8 mouse cellular contexts compared by ENCODE assay signal in the genomic region with DNA sequence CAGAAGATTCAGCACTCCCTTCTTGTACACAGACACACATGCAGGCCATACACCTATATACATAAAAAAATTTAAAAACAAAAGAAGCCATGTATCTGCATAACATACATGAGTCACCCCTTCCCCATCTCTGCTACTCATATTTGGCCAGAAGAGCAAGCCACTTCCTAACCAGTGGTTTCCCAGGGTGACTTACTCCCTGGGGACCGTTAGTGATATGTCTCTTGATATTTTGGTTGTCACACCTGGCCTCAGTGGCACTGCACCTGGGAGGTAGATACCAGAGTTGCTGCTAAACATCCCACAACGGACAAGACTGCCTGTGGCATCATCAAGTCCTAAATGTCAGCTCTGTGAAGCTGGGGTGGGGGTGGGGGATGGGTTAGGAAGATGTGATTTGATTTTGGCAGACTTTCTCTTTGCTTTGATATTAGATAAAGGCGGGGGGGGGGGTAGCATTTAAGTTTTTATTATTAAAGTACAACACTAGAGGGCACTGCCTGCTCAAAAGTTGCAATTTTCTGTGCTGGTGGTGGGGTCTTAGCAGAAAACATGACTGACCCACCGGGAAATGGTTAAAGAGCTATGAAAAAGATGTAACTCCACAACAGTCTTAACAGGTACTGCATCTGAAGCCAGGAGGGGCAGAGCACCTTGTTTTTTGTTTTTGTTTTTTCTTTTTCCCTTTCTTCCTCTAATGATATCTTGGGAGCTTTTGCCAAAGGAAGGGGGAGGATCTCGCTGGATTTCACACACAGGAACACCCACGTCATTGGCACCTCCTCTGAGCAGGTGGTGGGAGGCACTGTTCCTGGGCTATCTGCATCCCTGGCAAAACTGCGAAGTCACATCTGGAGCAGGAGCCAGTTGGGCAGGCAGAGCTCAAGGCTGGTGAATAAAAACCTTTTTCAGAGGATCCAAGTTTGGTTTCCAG. TPM values are rescaled to one million over a fixed set of nuclear protein-coding genes. Genes with fewer than 3 reads are reported as not detected.
DNase-seq lines count a peak whose midpoint lies in the region; ATAC-seq and TF ChIP-seq lines count a peak whose summit lies in the region.

No protein-coding gene starts in this region.

- H3K27ac ChIP-seq in kidney, adult 2 months (ENCODE audit: insufficient read depth, low read depth, low read length) = no peak overlapping the region
- no peak overlapping the region for H3K27ac ChIP-seq in lung, embryonic 16.5 days (ENCODE audit: low read length)
- H3K27ac ChIP-seq in stomach, postnatal 0 days (replicated peaks) = no peak overlapping the region

- DNase-seq in kidney, adult 2 months = no peak
- DNase-seq in kidney, postnatal 10 days = no peak
- peak; percentile 67 for DNase-seq in CD4-positive, CD25-positive, alpha-beta regulatory T cell, adult 2 months (ENCODE audit: low read depth, low spot score)
- peak; percentile 66 to 71 for DNase-seq in cerebellum, postnatal 14 days
- DNase-seq in heart, postnatal 10 days = peak; percentile 48 to 69
- peak; percentile 23 for DNase-seq in stomach, postnatal 0 days (ENCODE audit: low spot score)
- DNase-seq in spleen, postnatal 10 days (ENCODE audit: low spot score in 2 of 2) = no peak

- WGBS in kidney, adult 2 months = 6% methylated on average over 7 of the region's 7 CpGs
- 3% methylated on average over 7 of the region's 7 CpGs for WGBS in lung, embryonic 16.5 days
- 6% methylated on average over 7 of the region's 7 CpGs for WGBS in stomach, postnatal 0 days

- peak; percentile 35 for TF ChIP-seq CTCF in kidney, adult 2 months (conservative IDR thresholded peaks at IDR 0.05; ENCODE audit: insufficient read depth, insufficient read length, low read depth, low read length)
- TF ChIP-seq CTCF in stomach, postnatal 0 days (IDR thresholded peaks at IDR 0.05; ENCODE audit: low read depth) = peak; percentile 72

- no peak for TF ChIP-seq EP300 in stomach, postnatal 0 days (optimal IDR thresholded peaks at IDR 0.05)

- no peaks in the 10 kb centered on the region for H3K4me1 ChIP-seq in kidney, adult 2 months (ENCODE audit: control insufficient read depth, insufficient read depth, low read length)
- H3K4me1 ChIP-seq in lung, embryonic 16.5 days (replicated peaks; ENCODE audit: control insufficient read depth, insufficient read depth, low read length) = peaks cover 3% of the 10 kb centered on the region
- H3K4me1 ChIP-seq in stomach, postnatal 0 days (replicated peaks; ENCODE audit: control insufficient read depth, insufficient read depth) = no peaks in the 10 kb centered on the region

- no peak overlapping the region for H3K4me3 ChIP-seq in kidney, adult 2 months (ENCODE audit: insufficient read depth, low read depth, low read length)
- peak overlapping the region; percentile 15; the same call in 1 of the 2 replicates for H3K4me3 ChIP-seq in lung, embryonic 16.5 days (ENCODE audit: low read length)
- no peak overlapping the region for H3K4me3 ChIP-seq in stomach, postnatal 0 days (ENCODE audit: low read depth, low read length)

- no peaks in the 10 kb centered on the region for H3K9me3 ChIP-seq in lung, embryonic 16.5 days (ENCODE audit: control insufficient read depth, low read length)
- no peaks in the 10 kb centered on the region for H3K9me3 ChIP-seq in stomach, postnatal 0 days (ENCODE audit: control insufficient read depth, low read length)

- no peak for TF ChIP-seq POLR2A in kidney, adult 2 months (IDR thresholded peaks at IDR 0.05; ENCODE audit: low read depth, low read length)

- H3K36me3 ChIP-seq in kidney, adult 2 months (ENCODE audit: control insufficient read depth, insufficient read depth, low read length) = no peaks in the 10 kb centered on the region
- H3K36me3 ChIP-seq in lung, embryonic 16.5 days (ENCODE audit: control insufficient read depth, insufficient read depth, low read length) = no peaks in the 10 kb centered on the region
- H3K36me3 ChIP-seq in stomach, postnatal 0 days (ENCODE audit: control insufficient read depth, insufficient read depth, low read length) = no peaks in the 10 kb centered on the region

- peak overlapping the region; percentile 52 for H3K4me2 ChIP-seq in lung, embryonic 16.5 days (ENCODE audit: low read depth, low read length)
- H3K4me2 ChIP-seq in stomach, postnatal 0 days (replicated peaks; ENCODE audit: low read depth) = 0 out of 2 replicates have a peak overlapping the region, but pooled peaks have one; percentile 23

- ATAC-seq in lung, embryonic 16.5 days (ENCODE audit: low read depth) = peak; percentile 56; the same call in 1 of the 2 replicates
- no peak; the same call in 1 of the 2 replicates for ATAC-seq in stomach, postnatal 0 days (ENCODE audit: low FRiP score, low TSS enrichment)

- H3K9ac ChIP-seq in lung, embryonic 16.5 days (ENCODE audit: low read length) = peak overlapping the region; percentile 19; the same call in 1 of the 2 replicates
- H3K9ac ChIP-seq in stomach, postnatal 0 days (ENCODE audit: low read length) = no peak overlapping the region

- intact Hi-C loops in heart, postnatal 10 days (cut with DNase I) = loop anchor here (1.0 to 2.0 kb wide), 3 partner anchors 27 to 181 kb away; no protein-coding TSS in a partner anchor

- H3K27me3 ChIP-seq in kidney, adult 2 months (replicated peaks; ENCODE audit: control insufficient read depth, insufficient read depth, low read length) = no peaks in the 10 kb centered on the region
- no peaks in the 10 kb centered on the region for H3K27me3 ChIP-seq in lung, embryonic 16.5 days (ENCODE audit: control insufficient read depth, insufficient read depth, low read depth, low read length)
- H3K27me3 ChIP-seq in stomach, postnatal 0 days (ENCODE audit: control insufficient read depth, insufficient read depth, low read length) = no peaks in the 10 kb centered on the region

RNA-seq across cellular contexts. Expression of a gene that starts 30.0 kb away (rescaled TPM):
- polyA plus RNA-seq in kidney, adult 2 months (2012; rRNA removed) = 32.4 and 33.2 TPM in 2 replicates
- 100 to 1,000 TPM; 111 to 118 TPM for total RNA-seq in heart, postnatal 10 days (2021)
- 24.0 and 25.3 TPM in 2 replicates for polyA plus RNA-seq in lung, embryonic 16.5 days (2015; fragmentation: Nextera tagmentation; extraction: Ambion mirVana)
- 26.1 and 30.6 TPM in 2 replicates for polyA plus RNA-seq in stomach, postnatal 0 days (2015; fragmentation: Nextera tagmentation; extraction: Ambion mirVana)

RNA-seq across cellular contexts. Expression of a gene that starts 36.7 kb away (rescaled TPM):
- polyA plus RNA-seq in kidney, adult 2 months (2012; rRNA removed) = 13.0 and 18.5 TPM in 2 replicates
- 100 to 1,000 TPM; 102 to 109 TPM for total RNA-seq in heart, postnatal 10 days (2021)
- 193 and 230 TPM in 2 replicates for polyA plus RNA-seq in lung, embryonic 16.5 days (2015; fragmentation: Nextera tagmentation; extraction: Ambion mirVana)
- polyA plus RNA-seq in stomach, postnatal 0 days (2015; fragmentation: Nextera tagmentation; extraction: Ambion mirVana) = 60.4 and 67.2 TPM in 2 replicates

Comparison
In these comparisons a context has a peak if more than half of its experiments do, and no peak if none do; other contexts are left out.
1. DNase-seq: peak in CD4-positive, CD25-positive, alpha-beta regulatory T cell, adult 2 months (single experiment), cerebellum, postnatal 14 days (2 of 2), heart, postnatal 10 days (2 of 2) and stomach, postnatal 0 days (single experiment); none in kidney, adult 2 months (single experiment), kidney, postnatal 10 days (single experiment) and spleen, postnatal 10 days (0 of 2).